Mouse (Mus musculus): ENCODE data around the gene Mettl21e.

DNA sequence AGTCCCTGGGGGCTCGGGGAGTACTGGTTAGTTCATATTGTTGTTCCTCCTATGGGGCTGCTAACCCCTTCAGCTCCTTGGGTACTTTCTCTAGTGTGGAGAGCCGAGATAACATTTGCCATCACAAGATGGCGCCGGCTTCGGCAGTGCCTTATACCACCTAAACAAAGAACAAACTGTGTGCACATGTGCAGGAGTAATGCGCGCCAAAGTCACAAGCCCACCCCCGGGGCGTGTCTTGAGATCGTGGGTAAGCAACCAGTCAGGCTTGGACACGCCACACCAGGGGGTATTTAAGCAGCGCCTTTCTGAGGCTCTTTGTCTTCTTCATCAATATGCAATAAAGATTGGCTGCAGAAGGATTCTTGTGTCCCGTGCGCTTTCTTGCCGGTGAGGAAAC lies 15.9 kb downstream of the Mettl21e start:
- no peak for TF ChIP-seq TAL1 (IDR thresholded peaks at IDR 0.05; ENCODE audit: low read length)
- no peak for TF ChIP-seq GATA1 (IDR thresholded peaks at IDR 0.05; ENCODE audit: low read length)
